Mouse (Mus musculus) kidney, adult 2 months (tissue): ENCODE results near the gene Mal. TPM values are rescaled to one million over a fixed set of nuclear protein-coding genes. Genes with fewer than 3 reads are reported as not detected.

Source experiments
- DNase-seq: peaks from one replicate; pipeline ENCODE4 v3.0.0; 2021
- H3K27ac ChIP-seq: fragments of 200-500 bp; 2 replicates; pipeline ENCODE4 v1.5.1; 2012; ENCODE audit warnings: low read depth, low read length, control low read depth, inconsistent platforms; ENCODE audit not compliant: insufficient read depth
- H3K27me3 ChIP-seq: fragments of 200-500 bp; replicated peaks from 2 replicates; pipeline ENCODE4 v1.6.1; 2012; ENCODE audit warnings: mild to moderate bottlenecking, moderate library complexity, low read length, inconsistent platforms; ENCODE audit not compliant: control insufficient read depth, insufficient read depth
- H3K36me3 ChIP-seq: fragments of 200-500 bp; 2 replicates; pipeline ENCODE4 v1.6.1; 2012; ENCODE audit warnings: mild to moderate bottlenecking, moderate library complexity, low read length, inconsistent platforms; ENCODE audit not compliant: control insufficient read depth, insufficient read depth
- H3K4me1 ChIP-seq: fragments of 200-500 bp; 2 replicates; pipeline ENCODE4 v1.6.1; 2011; ENCODE audit warnings: low read length; ENCODE audit not compliant: control insufficient read depth, insufficient read depth
- H3K4me3 ChIP-seq: fragments of 200-500 bp; 2 replicates; pipeline ENCODE4 v1.5.1; 2011; ENCODE audit warnings: mild to moderate bottlenecking, low read depth, low read length, control low read depth; ENCODE audit not compliant: insufficient read depth
- CTCF ChIP-seq: fragments of 200-500 bp; conservative IDR thresholded peaks from 2 replicates; pipeline ENCODE4 v1.5.1; 2011; ENCODE audit warnings: low read depth, mild to moderate bottlenecking, control low read depth, low read length, moderate library complexity, mixed read lengths; ENCODE audit not compliant: insufficient read depth, insufficient read length
- POLR2A ChIP-seq: fragments of 200-500 bp; IDR thresholded peaks from one replicate; pipeline ENCODE4 v1.6.1; 2011; ENCODE audit warnings: low read depth, low read length, control low read depth
- WGBS: fragments of 180-500 bp; shearing (Covaris S2); methylation state at CpG from one replicate; pipeline ENCODE4 v1.1.7; 2018; 5-methylcytosine and 5-hydroxymethylcytosine counted together
- polyA plus RNA-seq: library from polyadenylated mRNA; depleted of rRNA; stranded (reverse); fragments of >200 nt; gene quantifications from 2 replicates; pipeline ENCODE4 v1.2.3, GENCODE M21; 2012; rRNA removed

Gene Mal
- polyA plus RNA-seq: 91.2 and 91.5 TPM in 2 replicates

DNA sequence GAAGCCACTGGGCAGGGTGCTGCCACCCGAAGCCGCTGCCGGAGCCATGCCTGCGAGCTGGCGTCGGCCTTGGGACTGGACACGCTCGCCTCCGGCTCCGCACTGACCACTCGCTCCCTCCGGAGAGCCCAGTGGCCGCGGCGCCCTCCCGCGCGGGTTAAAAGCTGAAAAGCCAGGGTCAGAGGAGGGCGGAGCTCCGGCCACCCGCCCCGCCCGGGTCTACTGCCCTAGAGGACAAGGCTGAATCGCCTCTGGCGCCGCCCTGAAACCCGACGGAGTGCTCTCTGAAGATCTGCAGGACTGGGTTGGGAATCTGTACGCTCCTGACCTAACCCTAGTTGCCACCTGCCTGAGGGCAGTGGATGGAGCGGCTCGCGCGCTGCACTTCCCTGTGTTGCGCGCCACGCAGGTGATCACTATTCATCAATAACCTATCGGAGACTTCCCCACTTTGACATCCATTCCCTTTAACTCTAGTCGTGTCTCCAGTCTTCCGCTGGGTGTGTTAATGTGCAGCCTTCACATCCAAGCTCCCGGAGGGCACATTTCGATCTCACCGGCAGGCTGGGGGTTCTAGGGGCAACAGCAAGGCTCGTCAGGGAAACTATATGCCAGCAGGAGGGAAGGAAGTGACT is at the start of gene Mal:
Gene Mal, minus strand, starts transcription at position 610 of the 635 bp plus-strand sequence.
- TF ChIP-seq CTCF (no peak), POLR2A (peak; percentile 81)
- Histone ChIP-seq H3K4me1 (no peaks in the 10 kb centered on the region; the same call in 1 of the 2 replicates), H3K27me3 (no peaks in the 10 kb centered on the region), H3K36me3 (no peaks in the 10 kb centered on the region), H3K4me3 (peak within 1 kb of the TSS; percentile 88), H3K27ac (peak within 1 kb of the TSS; percentile 94)
- under 1% methylated on average over 43 of the region's 43 CpGs for WGBS
- peak; percentile 88 for DNase-seq

DNA sequence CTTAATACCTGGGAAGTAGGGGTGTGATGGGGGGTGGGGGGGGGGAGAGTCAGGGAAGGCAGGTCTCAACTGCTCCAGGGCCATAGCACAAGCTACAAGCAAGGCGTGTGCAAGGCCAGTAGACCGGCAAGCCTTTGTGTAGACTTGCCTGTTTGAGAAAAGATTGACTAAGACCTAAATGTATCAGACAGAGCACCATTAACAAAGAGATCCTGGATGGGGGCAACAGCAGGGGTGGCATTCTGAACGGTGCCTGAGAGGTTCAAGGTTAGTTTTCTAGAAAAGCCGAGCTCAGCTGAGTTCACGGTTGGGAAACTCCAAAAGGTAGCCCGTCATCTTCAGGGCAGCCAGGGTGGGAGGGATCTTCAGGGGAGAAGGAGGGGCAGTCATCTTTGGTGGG is 48.8 kb upstream of the Mal start:
- H3K4me3 ChIP-seq: no peak overlapping the region
- no peak for DNase-seq
- H3K27ac ChIP-seq: no peak overlapping the region
- H3K36me3 ChIP-seq: no peaks in the 10 kb centered on the region
- no peaks in the 10 kb centered on the region for H3K4me1 ChIP-seq
- H3K27me3 ChIP-seq: no peaks in the 10 kb centered on the region
- 65% methylated on average over 6 of the region's 6 CpGs for WGBS
- TF ChIP-seq CTCF (no peak), POLR2A (no peak)

DNA sequence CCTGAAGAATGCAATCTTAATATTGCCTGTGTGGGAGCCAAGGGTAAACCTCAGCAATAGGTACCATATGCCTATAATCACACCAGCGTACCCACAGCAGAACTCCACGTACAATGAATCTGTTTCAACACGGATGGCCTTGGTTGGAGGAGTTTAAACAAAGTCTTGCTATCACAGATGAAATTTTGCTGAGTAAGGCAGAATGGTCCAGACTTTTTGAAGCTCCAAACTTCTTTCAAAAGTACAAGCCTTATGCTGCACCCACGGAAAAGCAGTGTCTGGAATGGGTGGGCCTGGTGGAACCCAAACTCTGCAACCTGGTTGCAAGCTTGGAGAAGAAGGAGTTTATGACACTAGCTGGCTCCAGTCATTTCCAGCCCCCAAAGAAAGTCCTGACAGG is 32.7 kb upstream of the Mal start:
- Histone ChIP-seq H3K27ac (no peak overlapping the region), H3K27me3 (no peaks in the 10 kb centered on the region), H3K4me3 (no peak overlapping the region), H3K4me1 (no peaks in the 10 kb centered on the region), H3K36me3 (no peaks in the 10 kb centered on the region)
- no peak for DNase-seq
- 87% methylated on average over 4 of the region's 4 CpGs for WGBS
- TF ChIP-seq POLR2A: no peak
- no peak for TF ChIP-seq CTCF

DNA sequence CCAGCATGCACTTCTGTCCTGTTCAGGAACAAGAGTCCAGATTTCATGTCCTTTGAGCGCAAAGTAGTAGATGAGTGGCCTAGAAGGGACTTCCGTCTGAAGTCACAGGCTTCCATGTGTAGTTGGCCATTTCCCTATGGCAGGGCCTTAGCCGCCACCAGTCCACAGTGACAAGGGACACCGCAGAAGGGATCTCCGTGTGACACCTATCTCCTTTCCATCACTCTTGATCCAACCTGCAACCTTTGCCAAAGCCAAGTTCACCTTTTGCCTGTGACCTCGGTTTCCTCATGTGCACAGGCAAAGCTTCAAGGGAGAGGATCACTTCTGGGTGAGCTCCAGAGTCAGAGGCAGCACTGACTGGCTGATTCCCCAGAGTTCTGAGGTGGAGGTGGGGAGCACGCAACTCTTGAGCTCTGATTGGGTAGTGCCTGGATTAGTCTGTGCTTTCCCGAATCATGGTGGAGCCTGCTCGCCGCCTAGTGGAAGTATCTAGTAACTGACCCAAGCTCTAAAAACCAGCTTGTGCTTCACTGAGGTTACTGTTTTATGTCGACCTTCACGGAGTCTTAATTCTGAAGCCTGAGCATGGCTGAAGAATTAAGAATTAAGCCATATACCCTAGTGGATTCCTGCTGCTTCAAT is 27.3 kb upstream of the Mal start:
- no peak overlapping the region for H3K4me3 ChIP-seq
- H3K4me1 ChIP-seq: 0 out of 2 replicates have a peak, but pooled peaks cover 3% of the 10 kb centered on the region
- DNase-seq: peak; percentile 86
- no peaks in the 10 kb centered on the region for H3K36me3 ChIP-seq
- no peak overlapping the region for H3K27ac ChIP-seq
- TF ChIP-seq POLR2A (no peak), CTCF (peak; percentile 79)
- WGBS: 38% methylated on average over 12 of the region's 12 CpGs
- no peaks in the 10 kb centered on the region for H3K27me3 ChIP-seq

DNA sequence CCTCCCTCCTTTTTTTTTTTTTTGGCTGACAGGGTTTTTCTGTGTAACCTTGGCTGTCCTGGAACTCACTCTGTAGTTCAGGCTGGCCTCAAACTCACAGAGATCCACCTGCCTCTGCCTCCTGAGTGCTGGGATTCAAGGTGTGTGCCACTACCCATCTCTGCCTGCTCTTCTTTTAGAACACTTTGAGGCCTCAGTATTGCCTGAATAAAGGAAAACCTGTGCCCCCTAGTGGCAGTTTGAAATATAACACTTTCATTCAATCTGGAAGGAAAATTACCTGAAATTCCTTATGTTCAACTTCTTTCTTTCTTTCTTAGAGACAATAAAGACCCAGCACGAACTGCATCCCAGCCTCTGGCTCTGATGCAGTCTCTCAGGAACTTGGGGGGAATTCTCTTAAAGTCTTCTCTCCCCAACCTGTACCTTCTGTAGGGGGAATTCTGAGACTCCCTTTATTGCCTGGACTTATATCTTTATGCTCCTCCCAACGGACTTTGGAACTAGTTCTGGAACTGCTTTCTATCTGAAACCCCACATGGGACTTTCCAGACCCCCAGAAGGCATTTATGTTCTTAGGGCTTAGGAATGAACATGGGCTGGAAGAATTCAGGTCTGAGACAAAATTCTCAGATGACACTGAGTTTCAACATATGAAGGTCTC is 11.5 kb upstream of the Mal start:
- no peak overlapping the region for H3K4me3 ChIP-seq
- no peaks in the 10 kb centered on the region for H3K36me3 ChIP-seq
- H3K27me3 ChIP-seq: no peaks in the 10 kb centered on the region; the same call in 1 of the 2 replicates
- no peaks in the 10 kb centered on the region for H3K4me1 ChIP-seq
- no peak overlapping the region for H3K27ac ChIP-seq
- TF ChIP-seq CTCF (0 out of 2 replicates have a peak, but pooled peaks have one; percentile 0), POLR2A (no peak)
- WGBS: 26% methylated on average over 2 of the region's 2 CpGs
- DNase-seq: peak; percentile 62

DNA sequence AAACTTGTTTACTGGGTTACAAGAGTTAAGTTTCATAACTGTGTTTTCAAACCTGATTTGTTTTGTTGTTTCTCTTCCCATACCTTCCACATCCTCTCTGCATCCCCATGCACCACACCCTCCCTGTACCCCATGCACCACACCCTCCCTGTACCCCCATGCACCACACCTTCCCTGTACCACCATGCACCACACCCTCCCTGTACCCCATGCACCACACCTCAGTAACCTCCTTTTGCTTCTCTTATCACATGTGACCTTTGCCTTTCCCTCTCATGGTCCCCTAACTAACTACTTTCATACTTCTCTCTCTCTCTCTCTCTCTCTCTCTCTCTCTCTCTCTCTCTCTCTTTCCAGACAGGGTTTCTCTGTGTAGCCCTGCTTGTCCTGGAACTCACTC is 10.5 kb upstream of the Mal start:
- TF ChIP-seq CTCF (no peak), POLR2A (no peak)
- H3K36me3 ChIP-seq: no peaks in the 10 kb centered on the region
- H3K4me3 ChIP-seq: no peak overlapping the region
- no peak overlapping the region for H3K27ac ChIP-seq
- no peaks in the 10 kb centered on the region for H3K4me1 ChIP-seq
- no peaks in the 10 kb centered on the region; the same call in 1 of the 2 replicates for H3K27me3 ChIP-seq
- no peak for DNase-seq

DNA sequence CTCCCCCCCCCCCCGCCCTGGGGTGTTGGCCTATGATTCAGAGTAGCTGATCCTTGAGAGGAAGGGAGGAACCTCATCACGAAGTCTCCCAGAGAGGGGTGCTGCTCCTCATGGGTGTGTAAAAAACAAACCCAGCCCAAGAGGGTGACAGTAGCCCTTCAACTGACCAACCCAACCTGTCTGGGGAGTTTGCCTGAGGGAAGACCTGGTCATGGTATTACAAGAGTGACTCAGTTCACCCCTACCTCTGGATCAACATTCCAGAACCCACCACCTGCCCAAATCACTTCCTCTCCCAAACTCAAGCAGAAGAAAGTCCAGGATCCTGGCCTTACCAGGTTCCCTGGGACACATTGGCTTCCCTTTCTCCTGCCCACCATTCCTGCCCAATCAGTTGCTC is 6.2 kb upstream of the Mal start:
- H3K27me3 ChIP-seq: no peaks in the 10 kb centered on the region
- 45% methylated on average over 2 of the region's 2 CpGs for WGBS
- TF ChIP-seq POLR2A: no peak
- no peak for TF ChIP-seq CTCF

More for the DNA sequence above, 6.2 kb upstream of the Mal start:
- Histone ChIP-seq H3K36me3 (no peaks in the 10 kb centered on the region), H3K27ac (no peak overlapping the region), H3K4me3 (no peak overlapping the region), H3K4me1 (no peaks in the 10 kb centered on the region)
- no peak for DNase-seq
